Mouse (Mus musculus) olfactory bulb, adult 2 months (tissue): ENCODE results near the gene Xirp1. TPM values are rescaled to one million over a fixed set of nuclear protein-coding genes. Genes with fewer than 3 reads are reported as not detected.
A peak's percentile ranks its signal among the peaks of the same experiment; 100 is the strongest.
"Not testable (repeated sequence)": the region's sequence is repeated elsewhere in the genome, so short reads cannot be mapped to it uniquely, and the experiment has no call there.

ENCODE experiments used
- H3K27ac ChIP-seq: fragments of 200-500 bp; 2 replicates; pipeline ENCODE4 v1.5.1; 2012; ENCODE audit warnings: low read depth, low read length; ENCODE audit not compliant: insufficient read depth
- H3K4me1 ChIP-seq: fragments of 200-500 bp; 2 replicates; pipeline ENCODE4 v1.6.1; 2012; ENCODE audit warnings: low read length; ENCODE audit not compliant: control insufficient read depth, insufficient read depth
- H3K4me3 ChIP-seq: fragments of 200-500 bp; 2 replicates; pipeline ENCODE4 v1.5.1; 2012; ENCODE audit warnings: mild to moderate bottlenecking, low read depth, low read length, moderate library complexity; ENCODE audit not compliant: insufficient read depth
- CTCF ChIP-seq: fragments of 200-500 bp; IDR thresholded peaks from 2 replicates; pipeline ENCODE4 v1.5.1; 2012; ENCODE audit warnings: low read depth, mild to moderate bottlenecking, low read length, moderate library complexity; ENCODE audit not compliant: insufficient read depth
- POLR2A ChIP-seq: fragments of 200-500 bp; IDR thresholded peaks from 2 replicates; pipeline ENCODE4 v1.6.1; 2012; ENCODE audit warnings: mild to moderate bottlenecking, low read depth, low read length, moderate library complexity; ENCODE audit not compliant: insufficient read depth
- WGBS: fragments of 180-500 bp; shearing (Covaris S2); methylation state at CpG from one replicate; pipeline ENCODE4 v1.1.7; 2018; 5-methylcytosine and 5-hydroxymethylcytosine counted together
- polyA plus RNA-seq: library from polyadenylated mRNA; stranded (reverse); fragments of >200 nt; gene quantifications from 2 replicates; pipeline ENCODE4 v1.2.4, GENCODE M21; 2012; ENCODE audit warnings: low replicate concordance; ENCODE audit not compliant: missing spikeins, insufficient read depth, insufficient read length

The Xirp1 gene
- polyA plus RNA-seq, 1 experiment = not detected

GRCm38 (mm10) chr9:120027401-120028151 lies 4.2 kb upstream of the Xirp1 start:
- H3K27ac ChIP-seq = peak overlapping the region; percentile 11
- 8% methylated on average over 11 of the region's 14 CpGs for WGBS
- H3K4me1 ChIP-seq = peaks cover 10% of the 10 kb centered on the region
- TF ChIP-seq POLR2A (no peak), CTCF (no peak)
- H3K4me3 ChIP-seq = no peak overlapping the region

GRCm38 (mm10) chr9:120024625-120025024 lies 1.2 kb upstream of the Xirp1 start:
- Histone ChIP-seq H3K4me1 (peaks cover 14% of the 10 kb centered on the region), H3K27ac (no peak overlapping the region), H3K4me3 (no peak overlapping the region)
- no peak for TF ChIP-seq POLR2A
- no peak for TF ChIP-seq CTCF
- WGBS = 87% methylated on average over 5 of the region's 5 CpGs

GRCm38 (mm10) chr9:120024171-120024570 lies 773 bp upstream of the Xirp1 start:
- TF ChIP-seq CTCF = no peak
- TF ChIP-seq POLR2A = no peak
- Histone ChIP-seq H3K27ac (no peak overlapping the region), H3K4me1 (peaks cover 14% of the 10 kb centered on the region), H3K4me3 (no peak overlapping the region)
- 68% methylated on average over 10 of the region's 10 CpGs for WGBS

GRCm38 (mm10) chr9:120021164-120021563 lies 2.2 kb downstream of the Xirp1 start:
- H3K4me3 ChIP-seq = no peak overlapping the region
- peaks cover 4% of the 10 kb centered on the region; the same call in 1 of the 2 replicates for H3K4me1 ChIP-seq
- H3K27ac ChIP-seq = no peak overlapping the region
- WGBS = 83% methylated on average over 5 of the region's 5 CpGs
- TF ChIP-seq POLR2A (no peak), CTCF (no peak)

GRCm38 (mm10) chr9:120020285-120020890 lies 3.0 kb downstream of the Xirp1 start:
- H3K4me1 ChIP-seq = peaks cover 4% of the 10 kb centered on the region; the same call in 1 of the 2 replicates
- 28% methylated on average over 7 of the region's 7 CpGs for WGBS
- no peak overlapping the region for H3K4me3 ChIP-seq
- 0 out of 2 replicates have a peak overlapping the region, but pooled peaks have one; percentile 25 for H3K27ac ChIP-seq
- TF ChIP-seq CTCF (no peak), POLR2A (no peak)

- H3K4me1 ChIP-seq = peaks cover 6% of the 10 kb centered on the region; the same call in 1 of the 2 replicates
- 78% methylated on average over 10 of the region's 10 CpGs for WGBS
- TF ChIP-seq POLR2A (no peak), CTCF (no peak)
- no peak overlapping the region for H3K4me3 ChIP-seq
- no peak overlapping the region for H3K27ac ChIP-seq
These were observed 6.4 kb downstream of the Xirp1 start for GRCm38 (mm10) chr9:120016956-120017355.

GRCm38 (mm10) chr9:120014828-120015227 lies 8.6 kb downstream of the Xirp1 start:
- Histone ChIP-seq H3K27ac (no peak overlapping the region), H3K4me1 (peaks cover 8% of the 10 kb centered on the region), H3K4me3 (no peak overlapping the region)
- TF ChIP-seq POLR2A = no peak
- no peak for TF ChIP-seq CTCF
- 86% methylated on average over 6 of the region's 6 CpGs for WGBS

- H3K4me1 ChIP-seq = peaks cover 8% of the 10 kb centered on the region
- H3K4me3 ChIP-seq = no peak overlapping the region
- H3K27ac ChIP-seq = no peak overlapping the region
- 69% methylated on average over 11 of the region's 11 CpGs for WGBS
- no peak for TF ChIP-seq CTCF
- TF ChIP-seq POLR2A = no peak
These were observed 10.1 kb downstream of the Xirp1 start for GRCm38 (mm10) chr9:120013251-120013820.

- 86% methylated on average over 5 of the region's 5 CpGs for WGBS
- Histone ChIP-seq H3K4me3 (no peak overlapping the region), H3K4me1 (peaks cover 8% of the 10 kb centered on the region), H3K27ac (no peak overlapping the region)
- TF ChIP-seq POLR2A (no peak), CTCF (no peak)
These were observed 10.6 kb downstream of the Xirp1 start for GRCm38 (mm10) chr9:120012781-120013180.

GRCm38 (mm10) chr9:120012161-120012560 lies 11.2 kb downstream of the Xirp1 start:
- H3K4me1 ChIP-seq, H3K27ac ChIP-seq, H3K4me3 ChIP-seq: not testable (repeated sequence)
- WGBS = 74% methylated on average over 6 of the region's 6 CpGs
